Mouse (Mus musculus) midbrain, postnatal 0 days (tissue): ENCODE measurements around the gene Cchcr1. TPM values are rescaled to one million over a fixed set of nuclear protein-coding genes. Genes with fewer than 3 reads are reported as not detected.

Source experiments
- ATAC-seq: fragments of 200-750 bp; cut with Nextera tagmentation; 2 replicates; pipeline ENCODE4 v1.8.0; 2017; ENCODE audit warnings: moderate number of reproducible peaks, mild to moderate bottlenecking, moderate TSS enrichment, moderate library complexity; ENCODE audit not compliant: low FRiP score
- DNase-seq: peaks from one replicate; pipeline ENCODE4 v3.0.0-alpha.2; 2015; ENCODE audit warnings: low spot score
- H3K27ac ChIP-seq: fragments of 300-500 bp; sonication (generic); 2 replicates; pipeline ENCODE4 v1.5.1; 2014; ENCODE audit warnings: low read depth, mild to moderate bottlenecking, low read length, mixed read lengths
- H3K27me3 ChIP-seq: fragments of 300-500 bp; sonication (generic); 2 replicates; pipeline ENCODE4 v1.6.1; 2014; ENCODE audit warnings: low read length, control low read depth, mixed read lengths; ENCODE audit not compliant: insufficient read depth
- H3K36me3 ChIP-seq: fragments of 300-500 bp; sonication (generic); 2 replicates; pipeline ENCODE4 v1.6.1; 2014; ENCODE audit warnings: low read length, control low read depth, mixed read lengths; ENCODE audit not compliant: insufficient read depth
- H3K4me1 ChIP-seq: fragments of 300-500 bp; sonication (generic); 2 replicates; pipeline ENCODE4 v1.6.1; 2014; ENCODE audit warnings: mild to moderate bottlenecking, control low read depth, antibody characterized with exemption, low read length, mixed read lengths; ENCODE audit not compliant: insufficient read depth
- H3K4me2 ChIP-seq: fragments of 300-500 bp; sonication (generic); 2 replicates; pipeline ENCODE4 v1.6.1; 2014; ENCODE audit warnings: low read depth, mild to moderate bottlenecking, low read length, mixed read lengths; ENCODE audit not compliant: poor library complexity, severe bottlenecking
- H3K4me3 ChIP-seq: fragments of 300-500 bp; sonication (generic); 2 replicates; pipeline ENCODE4 v1.5.1; 2014; ENCODE audit warnings: low read depth, mild to moderate bottlenecking, low read length, moderate library complexity
- H3K9ac ChIP-seq: fragments of 300-500 bp; sonication (generic); replicated peaks from 2 replicates; pipeline ENCODE4 v1.6.1; 2014; ENCODE audit warnings: mild to moderate bottlenecking, low read length, moderate library complexity, mixed read lengths; ENCODE audit not compliant: poor library complexity, severe bottlenecking
- H3K9me3 ChIP-seq: fragments of 300-500 bp; sonication (generic); 2 replicates; pipeline ENCODE4 v1.6.1; 2016; ENCODE audit warnings: low read length, control low read depth
- CTCF ChIP-seq: IDR thresholded peaks from 2 replicates; pipeline ENCODE4 v1.5.1; 2016; ENCODE audit warnings: antibody characterized with exemption, mild to moderate bottlenecking
- WGBS: fragments of 180-500 bp; shearing (Covaris S2); extraction: QIAGEN DNeasy Blood & Tissue Kit; methylation state at CpG from one replicate; pipeline ENCODE4 v1.1.7; 2014; 5-methylcytosine and 5-hydroxymethylcytosine counted together
- polyA plus RNA-seq: library from polyadenylated mRNA; unstranded; fragments of >200 nt; fragmentation: Nextera tagmentation; extraction: Ambion mirVana; gene quantifications from 2 replicates; pipeline ENCODE4 v1.2.1, GENCODE M21; 2015
- total RNA-seq: library from RNA; depleted of rRNA; stranded (reverse); fragments of >200 nt; gene quantifications from 2 replicates; pipeline ENCODE4 v1.2.3, GENCODE M21; 2014

Cchcr1 gene
- total and polyA plus RNA-seq, 2 experiments from 2014 or later: 1.9 to 4.0 TPM

- 32% methylated on average over 8 of the region's 8 CpGs for WGBS
Observed at GRCm38 (mm10) chr17:35509284-35509683, 7.6 kb upstream of the Cchcr1 start.

GRCm38 (mm10) chr17:35512916-35513626 is 3.8 kb upstream of the Cchcr1 start:
- DNase-seq: peak; percentile 37

More at GRCm38 (mm10) chr17:35509284-35509683, 7.6 kb upstream of the Cchcr1 start:
- Histone ChIP-seq H3K4me1 (no peaks in the 10 kb centered on the region), H3K27ac (no peak overlapping the region), H3K27me3 (peaks cover 30% of the 10 kb centered on the region; the same call in 1 of the 2 replicates), H3K9me3 (no peaks in the 10 kb centered on the region), H3K9ac (no peak overlapping the region), H3K4me3 (no peak overlapping the region), H3K36me3 (no peaks in the 10 kb centered on the region), H3K4me2 (no peak overlapping the region)
- ATAC-seq: no peak
- TF ChIP-seq CTCF: peak; percentile 70
- DNase-seq: peak; percentile 45

DNA sequence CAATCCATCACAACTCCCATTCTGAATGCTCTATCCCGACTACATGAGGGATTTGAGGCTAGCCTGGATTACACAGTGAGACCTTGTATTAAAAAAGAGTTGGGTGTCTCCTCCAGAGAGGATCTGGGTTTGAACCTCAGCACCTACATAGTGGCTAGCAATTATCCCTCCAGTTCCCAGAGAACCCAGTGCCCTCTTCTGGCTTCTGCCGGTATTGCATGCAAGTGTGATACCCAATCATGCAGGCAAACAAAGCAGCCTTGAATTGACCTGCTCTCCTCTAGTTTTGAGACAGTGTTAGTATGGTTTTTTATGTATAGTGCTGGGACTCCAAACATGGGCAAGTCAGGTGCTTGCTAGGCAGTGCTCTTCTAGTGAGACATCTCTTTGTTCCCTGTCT is 3.0 kb upstream of the Cchcr1 start:
- peak; percentile 34 for DNase-seq
- Histone ChIP-seq H3K27me3 (no peaks in the 10 kb centered on the region), H3K9ac (no peak overlapping the region), H3K4me1 (no peaks in the 10 kb centered on the region; the same call in 1 of the 2 replicates), H3K9me3 (no peaks in the 10 kb centered on the region), H3K36me3 (no peaks in the 10 kb centered on the region), H3K27ac (no peak overlapping the region), H3K4me2 (no peak overlapping the region), H3K4me3 (no peak overlapping the region)
- WGBS: 19% methylated on average over 2 of the region's 2 CpGs
- no peak for ATAC-seq
- TF ChIP-seq CTCF: peak; percentile 75

More at GRCm38 (mm10) chr17:35512916-35513626, 3.8 kb upstream of the Cchcr1 start:
- H3K4me3 ChIP-seq: no peak overlapping the region
- no peaks in the 10 kb centered on the region for H3K36me3 ChIP-seq
- H3K4me1 ChIP-seq: no peaks in the 10 kb centered on the region; the same call in 1 of the 2 replicates
- ATAC-seq: no peak
- H3K9ac ChIP-seq: no peak overlapping the region
- no peaks in the 10 kb centered on the region for H3K9me3 ChIP-seq
- no peak overlapping the region for H3K4me2 ChIP-seq
- H3K27me3 ChIP-seq: 0 out of 2 replicates have a peak, but pooled peaks cover under 1% of the 10 kb centered on the region
- no peak overlapping the region for H3K27ac ChIP-seq
- peak; percentile 80 for TF ChIP-seq CTCF
- WGBS: 94% methylated on average over 7 of the region's 7 CpGs

DNA sequence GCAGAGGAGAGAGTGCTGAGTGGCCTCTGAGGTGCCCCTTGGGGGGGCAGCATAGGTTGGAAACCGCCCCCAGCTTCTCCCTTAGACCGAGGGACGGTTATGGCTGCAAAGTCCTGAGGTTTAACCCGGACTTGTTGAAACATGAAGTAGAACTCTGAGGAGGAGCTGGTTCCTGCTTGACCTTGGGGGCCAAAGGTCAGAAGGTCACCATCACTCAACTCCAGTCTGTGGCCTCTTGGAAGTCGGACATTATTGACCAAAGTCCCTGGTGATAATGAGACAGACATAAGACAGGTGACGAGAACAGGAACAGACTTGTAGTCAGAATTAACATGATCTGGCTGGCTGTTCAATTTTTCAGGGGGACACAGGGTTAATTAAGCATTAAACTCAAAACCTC is 2.1 kb upstream of the Cchcr1 start:
- TF ChIP-seq CTCF: no peak
- Histone ChIP-seq H3K4me1 (no peaks in the 10 kb centered on the region; the same call in 1 of the 2 replicates), H3K4me2 (no peak overlapping the region), H3K27ac (no peak overlapping the region), H3K9me3 (no peaks in the 10 kb centered on the region), H3K9ac (no peak overlapping the region), H3K27me3 (no peaks in the 10 kb centered on the region), H3K4me3 (no peak overlapping the region), H3K36me3 (no peaks in the 10 kb centered on the region)
- WGBS: 56% methylated on average over 6 of the region's 6 CpGs
- no peak for ATAC-seq
- DNase-seq: no peak

- H3K36me3 ChIP-seq: no peaks in the 10 kb centered on the region
- peak overlapping the region; percentile 53 for H3K4me3 ChIP-seq
- no peaks in the 10 kb centered on the region for H3K9me3 ChIP-seq
- ATAC-seq (peak; percentile 58), DNase-seq (peak; percentile 27)
- peak overlapping the region; percentile 36; the same call in 1 of the 2 replicates for H3K9ac ChIP-seq
- H3K4me2 ChIP-seq: peak overlapping the region; percentile 97
- H3K27ac ChIP-seq: no peak overlapping the region
- no peak for TF ChIP-seq CTCF
- no peaks in the 10 kb centered on the region; the same call in 1 of the 2 replicates for H3K4me1 ChIP-seq
- 8% methylated on average over 25 of the region's 25 CpGs for WGBS
- no peaks in the 10 kb centered on the region for H3K27me3 ChIP-seq
Observed at GRCm38 (mm10) chr17:35515911-35516640, 824 bp upstream of the Cchcr1 start.

GRCm38 (mm10) chr17:35517526-35517925 is 626 bp downstream of the Cchcr1 start:
- no peaks in the 10 kb centered on the region for H3K27me3 ChIP-seq
- H3K4me2 ChIP-seq: peak overlapping the region; percentile 97
- no peak for TF ChIP-seq CTCF
- no peak for DNase-seq
- H3K4me1 ChIP-seq: no peaks in the 10 kb centered on the region; the same call in 1 of the 2 replicates
- no peaks in the 10 kb centered on the region for H3K9me3 ChIP-seq
- no peak for ATAC-seq
- 8% methylated on average over 12 of the region's 12 CpGs for WGBS
- H3K27ac ChIP-seq: no peak overlapping the region
- no peaks in the 10 kb centered on the region for H3K36me3 ChIP-seq
- H3K4me3 ChIP-seq: peak overlapping the region; percentile 53
- 0 out of 2 replicates have a peak overlapping the region, but pooled peaks have one; percentile 13 for H3K9ac ChIP-seq
